Mouse (Mus musculus): ENCODE measurements around the gene Atf6. TPM values are rescaled to one million over a fixed set of nuclear protein-coding genes. Genes with fewer than 3 reads are reported as not detected.

Gene Atf6
- polyA plus RNA-seq, 1 experiment: not detected

DNA sequence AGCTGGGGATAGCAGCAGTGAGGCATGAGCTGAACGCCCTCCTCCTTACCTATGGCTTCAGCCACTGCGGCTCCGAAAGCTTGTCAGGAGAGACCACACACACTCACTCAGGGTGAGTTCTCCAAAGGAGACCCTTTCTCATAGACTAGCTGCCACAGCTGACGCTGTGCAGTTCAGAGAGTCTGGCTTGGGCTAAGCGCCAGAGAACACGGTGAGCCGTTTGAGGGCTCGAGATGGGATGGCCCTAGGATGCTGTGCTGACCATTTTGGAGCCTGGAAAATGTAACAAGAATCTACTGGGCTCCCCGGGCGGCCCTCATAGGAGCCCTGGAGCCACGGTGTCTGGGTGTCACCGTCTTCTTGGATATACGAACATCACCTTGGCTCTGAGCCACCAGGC, 208.3 kb downstream of the Atf6 start:
- H3K4me1 ChIP-seq (ENCODE audit: control insufficient read depth, insufficient read depth, low read length): no peaks in the 10 kb centered on the region
- H3K27ac ChIP-seq (ENCODE audit: insufficient read depth, low read depth, low read length): no peak overlapping the region
- H3K4me3 ChIP-seq (ENCODE audit: insufficient read depth, low read depth, low read length): no peak overlapping the region
- TF ChIP-seq CTCF (IDR thresholded peaks at IDR 0.05; ENCODE audit: insufficient read depth, low read depth, low read length) (no peak), POLR2A (IDR thresholded peaks at IDR 0.05; ENCODE audit: insufficient read depth, low read depth, low read length) (no peak)
- WGBS: 87% methylated on average over 13 of the region's 13 CpGs

DNA sequence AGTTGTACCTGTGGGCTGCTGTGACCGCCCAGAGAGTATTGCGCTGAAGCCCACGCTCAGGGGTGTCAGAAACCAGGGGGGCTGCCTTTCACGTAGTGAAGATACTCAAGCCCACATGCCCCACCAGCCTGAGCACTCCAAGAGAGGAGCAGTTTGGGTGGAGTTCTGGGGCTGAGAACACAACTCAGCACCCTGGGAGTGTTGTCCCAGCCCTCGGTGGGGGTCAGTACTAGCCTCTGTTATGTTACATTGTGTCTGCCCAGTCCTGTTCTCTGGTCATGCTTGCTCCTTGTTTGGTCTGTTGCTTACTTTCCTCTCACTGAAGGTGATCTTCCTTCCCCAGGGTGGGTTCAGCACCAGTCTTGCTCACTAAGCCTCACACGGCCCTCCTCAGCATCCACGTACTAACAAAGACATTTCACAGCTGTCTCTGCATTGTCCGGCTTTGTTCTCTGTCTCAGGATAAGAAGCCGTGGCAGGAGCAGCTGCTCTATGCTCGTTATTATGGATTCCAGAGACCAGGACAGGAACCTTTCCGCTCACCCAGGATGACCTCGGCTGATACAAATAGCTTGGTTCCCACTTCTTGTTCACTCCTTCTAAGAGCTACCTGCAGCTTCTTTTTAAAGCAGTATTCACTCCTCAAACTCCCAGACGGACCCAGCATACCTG, 209.8 kb downstream of the Atf6 start:
- TF ChIP-seq POLR2A (IDR thresholded peaks at IDR 0.05; ENCODE audit: insufficient read depth, low read depth, low read length) (no peak), CTCF (IDR thresholded peaks at IDR 0.05; ENCODE audit: insufficient read depth, low read depth, low read length) (no peak)
- no peak overlapping the region for H3K27ac ChIP-seq (ENCODE audit: insufficient read depth, low read depth, low read length)
- no peaks in the 10 kb centered on the region for H3K4me1 ChIP-seq (ENCODE audit: control insufficient read depth, insufficient read depth, low read length)
- 81% methylated on average over 13 of the region's 13 CpGs for WGBS
- no peak overlapping the region for H3K4me3 ChIP-seq (ENCODE audit: insufficient read depth, low read depth, low read length)

DNA sequence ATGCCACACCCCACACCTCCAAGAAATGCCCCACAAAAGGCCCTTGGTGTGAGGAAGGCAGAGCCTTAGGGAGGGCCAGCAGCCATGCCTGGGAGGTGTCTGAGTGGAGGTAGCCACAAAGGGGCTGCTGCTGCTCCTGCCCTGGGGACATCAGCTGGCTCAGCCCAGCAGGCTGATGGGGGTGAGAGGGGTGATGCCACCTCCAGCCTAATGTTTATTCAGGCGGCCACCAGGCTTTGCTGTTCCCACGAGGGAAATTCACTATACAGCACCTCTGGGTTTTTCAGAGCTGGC, 210.4 kb downstream of the Atf6 start:
- Histone ChIP-seq H3K4me1 (ENCODE audit: control insufficient read depth, insufficient read depth, low read length) (0 out of 2 replicates have a peak, but pooled peaks cover 4% of the 10 kb centered on the region), H3K27ac (ENCODE audit: insufficient read depth, low read depth, low read length) (no peak overlapping the region), H3K4me3 (ENCODE audit: insufficient read depth, low read depth, low read length) (no peak overlapping the region)
- TF ChIP-seq POLR2A (IDR thresholded peaks at IDR 0.05; ENCODE audit: insufficient read depth, low read depth, low read length) (no peak), CTCF (IDR thresholded peaks at IDR 0.05; ENCODE audit: insufficient read depth, low read depth, low read length) (no peak)
- 75% methylated on average over 2 of the region's 2 CpGs for WGBS

DNA sequence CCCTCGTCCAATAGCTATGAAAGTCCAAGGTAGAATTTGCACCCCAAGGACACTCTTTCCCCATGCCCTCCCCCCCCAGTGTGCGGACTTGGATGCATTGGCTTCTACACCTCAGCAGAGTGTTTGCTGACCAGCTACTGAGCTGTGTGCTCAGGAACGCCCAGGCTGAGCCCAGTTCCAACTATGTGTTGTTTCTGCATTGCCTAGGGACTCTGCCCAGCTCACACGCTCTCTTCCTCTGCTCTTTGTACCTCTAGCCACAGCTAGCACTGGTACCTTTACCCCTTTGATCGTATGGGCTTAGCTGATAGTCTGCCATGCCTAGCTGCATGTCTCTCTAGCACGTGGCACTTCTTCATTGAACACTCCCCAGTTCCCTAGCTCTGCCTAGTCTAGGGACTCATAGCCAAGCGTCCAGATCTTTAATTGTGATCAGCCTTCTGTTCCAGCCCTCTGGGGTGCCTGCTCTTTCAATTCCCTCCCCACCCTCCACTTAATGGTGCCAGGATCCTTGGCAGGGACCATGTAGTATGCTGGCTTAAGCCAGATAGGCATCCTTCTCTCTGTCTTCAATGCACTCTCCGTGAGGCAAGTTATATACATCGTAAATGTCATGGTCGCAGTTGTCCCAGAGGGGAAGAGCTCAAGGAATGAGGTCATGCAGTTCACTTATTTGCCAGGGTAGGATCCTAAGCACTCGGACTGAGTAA, 210.9 kb downstream of the Atf6 start:
- 79% methylated on average over 11 of the region's 11 CpGs for WGBS
- 0 out of 2 replicates have a peak, but pooled peaks cover 5% of the 10 kb centered on the region for H3K4me1 ChIP-seq (ENCODE audit: control insufficient read depth, insufficient read depth, low read length)
- TF ChIP-seq CTCF (IDR thresholded peaks at IDR 0.05; ENCODE audit: insufficient read depth, low read depth, low read length): no peak
- TF ChIP-seq POLR2A (IDR thresholded peaks at IDR 0.05; ENCODE audit: insufficient read depth, low read depth, low read length): no peak
- H3K27ac ChIP-seq (ENCODE audit: insufficient read depth, low read depth, low read length): no peak overlapping the region
- no peak overlapping the region for H3K4me3 ChIP-seq (ENCODE audit: insufficient read depth, low read depth, low read length)

DNA sequence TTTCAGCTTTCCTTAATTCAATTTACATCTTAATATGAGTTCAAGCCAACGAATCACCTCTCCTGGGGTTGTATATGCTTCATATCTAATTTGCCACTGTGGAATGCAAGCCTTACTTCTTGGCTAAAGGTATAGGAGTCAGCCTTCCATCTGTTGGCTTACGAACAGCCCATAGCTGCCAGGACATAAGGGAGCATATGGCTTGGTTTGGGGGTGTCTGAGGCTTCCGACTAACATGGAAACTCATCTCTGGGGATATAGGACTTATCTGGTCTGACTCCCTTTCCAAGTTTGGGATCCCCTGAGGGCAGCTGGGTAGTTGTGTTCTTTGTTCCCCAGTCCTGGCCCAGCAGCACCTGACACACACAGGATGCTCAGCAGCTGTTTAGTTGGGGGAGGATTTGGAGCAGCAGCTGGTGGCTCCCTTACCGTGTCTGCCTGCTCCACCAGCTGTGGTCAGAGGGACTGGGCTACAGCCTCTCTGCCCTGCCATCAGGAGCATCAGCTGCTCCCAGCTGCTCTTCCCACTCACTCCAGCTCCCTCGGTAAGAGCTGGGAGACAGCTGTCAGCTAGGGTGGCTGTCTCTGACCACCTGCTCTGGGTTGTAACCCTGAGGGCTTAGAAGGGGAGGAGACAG, 212.2 kb downstream of the Atf6 start:
- H3K4me1 ChIP-seq (ENCODE audit: control insufficient read depth, insufficient read depth, low read length): 0 out of 2 replicates have a peak, but pooled peaks cover 5% of the 10 kb centered on the region
- H3K27ac ChIP-seq (ENCODE audit: insufficient read depth, low read depth, low read length): no peak overlapping the region
- no peak for TF ChIP-seq CTCF (IDR thresholded peaks at IDR 0.05; ENCODE audit: insufficient read depth, low read depth, low read length)
- TF ChIP-seq POLR2A (IDR thresholded peaks at IDR 0.05; ENCODE audit: insufficient read depth, low read depth, low read length): no peak
- 89% methylated on average over 5 of the region's 5 CpGs for WGBS
- H3K4me3 ChIP-seq (ENCODE audit: insufficient read depth, low read depth, low read length): no peak overlapping the region

Other genes with a start within 250 kb of the Atf6 start
- not detected in 2 replicates for gene Olfml2b, start 223.2 kb downstream of the Atf6 start, polyA plus RNA-seq (2012; ENCODE audit: insufficient read depth, insufficient read length, low replicate concordance, missing spikeins)
- gene Gm26620, start 17.3 kb upstream of the Atf6 start, polyA plus RNA-seq (2012; ENCODE audit: insufficient read depth, insufficient read length, low replicate concordance, missing spikeins): not detected in 2 replicates
- gene Dusp12, start 17.8 kb upstream of the Atf6 start, polyA plus RNA-seq (2012; ENCODE audit: insufficient read depth, insufficient read length, low replicate concordance, missing spikeins): not detected in 2 replicates
- gene Fcrlb, start 45.2 kb upstream of the Atf6 start, polyA plus RNA-seq (2012; ENCODE audit: insufficient read depth, insufficient read length, low replicate concordance, missing spikeins): not detected in 2 replicates
- not detected in 2 replicates for gene Fcrla, start 59.8 kb upstream of the Atf6 start, polyA plus RNA-seq (2012; ENCODE audit: insufficient read depth, insufficient read length, low replicate concordance, missing spikeins)
- gene Fcgr2b, start 108.8 kb upstream of the Atf6 start, polyA plus RNA-seq (2012; ENCODE audit: insufficient read depth, insufficient read length, low replicate concordance, missing spikeins): not detected in 2 replicates
- not detected in 2 replicates for gene Fcgr4, start 151.1 kb upstream of the Atf6 start, polyA plus RNA-seq (2012; ENCODE audit: insufficient read depth, insufficient read length, low replicate concordance, missing spikeins)
- gene Fcgr3, start 197.2 kb upstream of the Atf6 start, polyA plus RNA-seq (2012; ENCODE audit: insufficient read depth, insufficient read length, low replicate concordance, missing spikeins): not detected in 2 replicates
- not detected in 2 replicates for gene Cfap126, start 246.1 kb upstream of the Atf6 start, polyA plus RNA-seq (2012; ENCODE audit: insufficient read depth, insufficient read length, low replicate concordance, missing spikeins)

Measured in olfactory bulb, adult 2 months (tissue).